Mouse (Mus musculus) midbrain, embryonic 14.5 days (tissue): Measurements from ENCODE around the gene Nr4a1. TPM values are rescaled to one million over a fixed set of nuclear protein-coding genes. Genes with fewer than 3 reads are reported as not detected.
A peak's percentile ranks its signal among the peaks of the same experiment; 100 is the strongest.

Experiments used
- ATAC-seq: fragments of 200-750 bp; cut with Nextera tagmentation; 2 replicates; pipeline ENCODE4 v1.8.0; 2017; ENCODE audit warnings: moderate number of reproducible peaks, moderate library complexity; ENCODE audit not compliant: low FRiP score, low TSS enrichment
- DNase-seq: peaks from one replicate; pipeline ENCODE4 v3.0.0-alpha.2; 2015
- H3K27ac ChIP-seq: fragments of 300-500 bp; sonication (generic); replicated peaks from 2 replicates; pipeline ENCODE4 v1.5.1; 2014; ENCODE audit warnings: mild to moderate bottlenecking, low read depth, low read length, moderate library complexity
- H3K27me3 ChIP-seq: fragments of 300-500 bp; sonication (generic); 2 replicates; pipeline ENCODE4 v1.6.1; 2014; ENCODE audit warnings: low read length, control low read depth, mixed read lengths; ENCODE audit not compliant: control insufficient read depth, insufficient read depth
- H3K36me3 ChIP-seq: fragments of 300-500 bp; sonication (generic); 2 replicates; pipeline ENCODE4 v1.6.1; 2014; ENCODE audit warnings: low read length, control low read depth; ENCODE audit not compliant: control insufficient read depth, insufficient read depth
- H3K4me1 ChIP-seq: fragments of 300-500 bp; sonication (generic); 2 replicates; pipeline ENCODE4 v1.6.1; 2014; ENCODE audit warnings: mild to moderate bottlenecking, antibody characterized with exemption, low read length, control low read depth; ENCODE audit not compliant: control insufficient read depth, insufficient read depth
- H3K4me2 ChIP-seq: fragments of 300-500 bp; sonication (generic); 2 replicates; pipeline ENCODE4 v1.6.1; 2014; ENCODE audit warnings: mild to moderate bottlenecking, low read length, moderate library complexity
- H3K4me3 ChIP-seq: fragments of 300-500 bp; sonication (generic); replicated peaks from 2 replicates; pipeline ENCODE4 v1.5.1; 2014; ENCODE audit warnings: low read depth, low read length
- H3K9ac ChIP-seq: fragments of 300-500 bp; sonication (generic); replicated peaks from 2 replicates; pipeline ENCODE4 v1.6.1; 2014; ENCODE audit warnings: mild to moderate bottlenecking, low read length, moderate library complexity
- H3K9me3 ChIP-seq: fragments of 300-500 bp; sonication (generic); 2 replicates; pipeline ENCODE4 v1.6.1; 2016; ENCODE audit warnings: low read length, control low read depth, mixed read lengths; ENCODE audit not compliant: control insufficient read depth
- WGBS: fragments of 180-500 bp; shearing (Covaris S2); extraction: QIAGEN DNeasy Blood & Tissue Kit; methylation state at CpG from one replicate; pipeline ENCODE4 v1.1.7; 2014; 5-methylcytosine and 5-hydroxymethylcytosine counted together
- polyA plus RNA-seq: library from polyadenylated mRNA; unstranded; fragments of >200 nt; fragmentation: Nextera tagmentation; extraction: Ambion mirVana; gene quantifications from 2 replicates; pipeline ENCODE4 v1.2.1, GENCODE M21; 2014

Nr4a1 gene
- polyA plus RNA-seq, 1 experiment from 2014 or later: 2.9 TPM

DNA sequence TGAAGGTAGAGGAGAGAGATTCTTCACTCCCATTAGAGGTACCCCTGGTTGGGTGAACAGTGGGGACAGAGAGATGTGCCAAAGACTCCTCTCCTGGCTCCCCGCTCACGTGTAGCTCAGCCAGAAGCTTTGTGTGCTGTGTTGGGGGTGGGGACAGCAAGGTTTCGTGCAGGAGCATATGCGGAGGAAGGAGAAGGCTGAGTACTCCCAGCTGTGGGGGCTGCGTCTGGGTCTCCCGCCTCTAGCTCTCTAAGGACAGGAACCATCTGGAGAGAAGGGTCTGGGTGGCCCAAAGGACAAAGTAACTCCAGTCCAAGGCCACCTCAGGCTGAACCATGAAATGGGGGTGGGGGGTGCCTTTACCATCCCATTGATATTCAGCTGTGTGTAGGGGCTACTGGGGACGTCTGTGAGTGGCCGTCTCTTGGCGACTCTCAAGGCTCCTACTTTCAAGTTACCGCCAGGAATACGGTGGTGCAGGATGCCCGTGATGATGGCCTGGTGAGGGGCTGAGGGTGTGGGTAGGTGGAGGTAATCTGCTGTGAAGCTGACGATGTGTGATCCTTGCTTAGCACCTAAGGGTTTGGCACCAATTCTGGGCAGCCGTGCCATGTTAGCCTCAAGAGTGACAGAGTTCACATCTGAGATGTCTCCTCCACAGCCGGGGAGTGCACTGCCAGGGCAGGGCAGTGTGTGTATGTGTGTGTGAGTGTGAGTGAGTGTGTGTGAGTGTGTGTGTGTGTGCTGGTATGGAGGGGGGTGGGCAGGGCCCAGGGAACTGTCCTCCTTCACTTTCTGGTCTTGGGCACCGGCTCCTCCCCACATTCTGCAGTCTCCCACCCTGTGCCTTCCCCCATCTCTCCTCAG is 40.2 kb downstream of the Nr4a1 start:
- H3K9me3 ChIP-seq: no peaks in the 10 kb centered on the region
- DNase-seq (no peak), ATAC-seq (no peak)
- WGBS: 73% methylated on average over 16 of the region's 16 CpGs
- no peak overlapping the region for H3K27ac ChIP-seq
- H3K27me3 ChIP-seq: no peaks in the 10 kb centered on the region
- no peaks in the 10 kb centered on the region for H3K4me1 ChIP-seq
- H3K4me3 ChIP-seq: no peak overlapping the region
- H3K4me2 ChIP-seq: no peak overlapping the region
- H3K36me3 ChIP-seq: peaks cover 29% of the 10 kb centered on the region
- no peak overlapping the region for H3K9ac ChIP-seq

DNA sequence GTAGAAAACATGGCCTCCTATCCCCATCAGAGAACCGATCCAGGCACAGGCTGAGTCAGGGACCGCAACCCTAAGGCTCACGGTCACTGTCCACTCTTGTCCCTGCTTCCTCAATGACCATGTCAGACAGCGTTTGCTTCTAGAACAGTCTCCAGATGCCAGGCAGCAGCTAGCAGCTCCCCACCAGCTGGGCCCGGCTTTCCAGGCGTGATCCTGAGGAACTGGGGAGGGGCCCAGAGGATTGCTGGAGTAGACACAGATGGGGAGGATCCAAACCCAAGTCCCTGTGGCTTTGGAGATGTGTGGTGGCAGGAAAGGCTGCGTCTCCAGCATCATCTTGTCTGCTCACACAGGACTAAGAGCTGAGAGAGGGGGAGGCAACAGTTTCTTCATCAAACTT is 41.0 kb downstream of the Nr4a1 start:
- no peak overlapping the region for H3K4me2 ChIP-seq
- DNase-seq (no peak), ATAC-seq (no peak)
- H3K4me3 ChIP-seq: no peak overlapping the region
- H3K36me3 ChIP-seq: peaks cover 21% of the 10 kb centered on the region
- no peaks in the 10 kb centered on the region for H3K4me1 ChIP-seq
- no peak overlapping the region for H3K9ac ChIP-seq
- no peaks in the 10 kb centered on the region for H3K9me3 ChIP-seq
- H3K27ac ChIP-seq: no peak overlapping the region
- no peaks in the 10 kb centered on the region for H3K27me3 ChIP-seq
- WGBS: 83% methylated on average over 7 of the region's 7 CpGs

DNA sequence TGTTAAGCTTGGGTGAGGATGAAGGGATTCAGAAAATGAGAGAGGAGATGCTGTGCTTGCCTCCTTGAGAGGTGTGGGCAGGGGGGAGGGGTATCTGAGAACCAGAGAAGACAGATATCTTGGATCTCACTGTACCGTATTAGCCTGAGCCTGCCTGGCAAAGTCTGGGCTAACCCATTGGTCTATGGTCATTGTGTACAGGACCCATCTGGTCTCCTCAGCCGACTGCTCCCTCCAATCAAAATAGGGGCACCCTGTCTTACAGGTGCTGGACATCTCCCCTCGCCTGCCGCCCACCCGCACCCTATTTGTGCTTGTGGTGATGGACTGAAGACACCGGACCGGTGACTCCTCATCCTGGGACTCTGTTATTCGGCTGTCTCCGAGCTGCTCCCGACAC is 41.5 kb downstream of the Nr4a1 start:
- DNase-seq: no peak
- H3K9me3 ChIP-seq: no peaks in the 10 kb centered on the region
- WGBS: 93% methylated on average over 10 of the region's 10 CpGs
- no peaks in the 10 kb centered on the region for H3K27me3 ChIP-seq
- H3K36me3 ChIP-seq: peaks cover 16% of the 10 kb centered on the region
- no peak overlapping the region for H3K4me2 ChIP-seq
- H3K9ac ChIP-seq: no peak overlapping the region
- H3K4me3 ChIP-seq: no peak overlapping the region
- ATAC-seq: no peak
- no peaks in the 10 kb centered on the region for H3K4me1 ChIP-seq
- H3K27ac ChIP-seq: no peak overlapping the region

GRCm38 (mm10) chr15:101296091-101296490 is 42.0 kb downstream of the Nr4a1 start:
- WGBS: 90% methylated on average over 11 of the region's 11 CpGs
- ATAC-seq: no peak

GRCm38 (mm10) chr15:101297988-101298387 is 43.9 kb downstream of the Nr4a1 start:
- Histone ChIP-seq H3K9ac (no peak overlapping the region), H3K4me2 (no peak overlapping the region), H3K27ac (no peak overlapping the region), H3K4me3 (no peak overlapping the region), H3K4me1 (no peaks in the 10 kb centered on the region), H3K9me3 (no peaks in the 10 kb centered on the region), H3K27me3 (no peaks in the 10 kb centered on the region), H3K36me3 (no peaks in the 10 kb centered on the region; the same call in 1 of the 2 replicates)
- ATAC-seq (no peak), DNase-seq (no peak)
- WGBS: 24% methylated on average over 7 of the region's 7 CpGs

More at GRCm38 (mm10) chr15:101296091-101296490, 42.0 kb downstream of the Nr4a1 start:
- H3K4me3 ChIP-seq: no peak overlapping the region
- H3K9me3 ChIP-seq: no peaks in the 10 kb centered on the region
- H3K36me3 ChIP-seq: peaks cover 11% of the 10 kb centered on the region
- H3K9ac ChIP-seq: no peak overlapping the region
- no peaks in the 10 kb centered on the region for H3K4me1 ChIP-seq
- no peaks in the 10 kb centered on the region for H3K27me3 ChIP-seq
- no peak overlapping the region for H3K4me2 ChIP-seq
- H3K27ac ChIP-seq: no peak overlapping the region
- DNase-seq: no peak

DNA sequence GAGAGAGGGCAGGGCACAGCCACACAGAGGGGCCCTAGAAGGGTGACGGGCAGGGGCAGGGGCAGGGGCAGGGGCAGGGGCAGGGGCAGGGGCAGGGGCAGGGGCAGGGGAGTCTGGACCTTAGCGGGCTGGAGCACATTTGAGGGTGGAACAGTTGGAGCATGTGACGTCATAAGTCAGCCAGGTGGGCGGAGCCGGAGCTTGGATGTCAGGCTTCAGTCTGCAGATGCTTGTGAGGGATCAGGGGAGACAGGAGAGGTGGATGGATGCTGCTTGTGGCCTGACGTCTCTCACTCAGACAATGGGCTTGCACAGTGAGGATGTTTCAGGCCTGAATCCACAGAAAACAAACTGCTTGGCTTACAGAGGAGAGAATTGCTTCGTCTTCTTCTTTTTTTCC is 44.5 kb downstream of the Nr4a1 start:
- 16% methylated on average over 7 of the region's 7 CpGs for WGBS
- Histone ChIP-seq H3K9ac (no peak overlapping the region), H3K27me3 (no peaks in the 10 kb centered on the region), H3K36me3 (no peaks in the 10 kb centered on the region), H3K9me3 (no peaks in the 10 kb centered on the region), H3K4me1 (no peaks in the 10 kb centered on the region), H3K27ac (no peak overlapping the region), H3K4me3 (no peak overlapping the region), H3K4me2 (no peak overlapping the region)
- peak; percentile 58 for DNase-seq
- ATAC-seq: no peak

GRCm38 (mm10) chr15:101299480-101299960 is 45.5 kb downstream of the Nr4a1 start:
- Histone ChIP-seq H3K27me3 (no peaks in the 10 kb centered on the region), H3K36me3 (no peaks in the 10 kb centered on the region), H3K9me3 (no peaks in the 10 kb centered on the region), H3K9ac (no peak overlapping the region), H3K4me2 (no peak overlapping the region), H3K4me3 (no peak overlapping the region), H3K4me1 (no peaks in the 10 kb centered on the region), H3K27ac (no peak overlapping the region)
- WGBS: 86% methylated on average over 14 of the region's 14 CpGs
- ATAC-seq: no peak
- no peak for DNase-seq

DNA sequence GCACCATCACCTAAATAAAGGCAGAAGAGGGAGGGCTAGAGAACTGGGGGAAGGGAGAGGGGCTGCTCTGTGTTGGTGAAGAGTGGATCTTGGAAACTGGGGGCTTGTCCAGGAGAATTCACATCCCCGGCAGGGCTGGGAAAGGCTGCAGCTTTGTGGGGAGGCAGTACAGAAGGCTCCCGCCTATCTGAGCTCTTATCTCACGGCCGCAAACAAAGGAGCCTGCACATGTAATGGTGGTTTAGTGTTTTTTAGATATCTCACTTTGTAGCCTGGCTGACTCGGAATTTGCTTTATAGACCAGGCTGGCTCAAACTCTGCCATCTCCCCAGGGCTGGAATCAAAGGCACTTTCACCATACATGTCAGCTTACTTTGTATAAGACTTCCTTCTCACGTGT is 46.1 kb downstream of the Nr4a1 start:
- no peak overlapping the region for H3K9ac ChIP-seq
- H3K27ac ChIP-seq: no peak overlapping the region
- DNase-seq (no peak), ATAC-seq (no peak)
- no peaks in the 10 kb centered on the region for H3K27me3 ChIP-seq
- WGBS: 78% methylated on average over 6 of the region's 6 CpGs
- no peak overlapping the region for H3K4me2 ChIP-seq
- H3K9me3 ChIP-seq: no peaks in the 10 kb centered on the region
- no peak overlapping the region for H3K4me3 ChIP-seq
- H3K4me1 ChIP-seq: no peaks in the 10 kb centered on the region
- no peaks in the 10 kb centered on the region for H3K36me3 ChIP-seq

DNA sequence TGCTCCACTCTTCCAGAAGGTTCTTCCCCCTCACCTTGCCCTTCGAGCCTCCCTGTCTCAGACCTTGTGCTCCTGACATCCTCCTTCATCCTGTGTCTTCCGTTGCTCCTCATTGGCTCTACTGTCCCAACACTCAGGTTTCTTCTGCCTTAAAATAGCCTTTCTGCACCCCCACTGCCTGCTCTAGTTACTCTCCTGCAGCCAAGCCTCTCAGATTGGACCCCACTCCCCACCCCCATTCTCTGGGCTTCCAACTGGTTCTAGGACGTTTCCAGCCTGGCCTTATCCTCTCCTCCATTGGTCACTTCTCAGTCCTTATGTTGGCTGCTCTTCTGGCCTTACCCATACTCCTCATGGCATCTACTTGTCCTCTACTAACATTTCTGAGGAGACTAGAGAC is 48.1 kb downstream of the Nr4a1 start:
- ATAC-seq (no peak), DNase-seq (no peak)
- WGBS: 78% methylated on average over 3 of the region's 3 CpGs
- H3K36me3 ChIP-seq: no peaks in the 10 kb centered on the region
- H3K9me3 ChIP-seq: no peaks in the 10 kb centered on the region
- no peak overlapping the region for H3K4me2 ChIP-seq
- H3K9ac ChIP-seq: no peak overlapping the region
- H3K4me3 ChIP-seq: no peak overlapping the region
- H3K4me1 ChIP-seq: no peaks in the 10 kb centered on the region
- H3K27ac ChIP-seq: no peak overlapping the region
- no peaks in the 10 kb centered on the region for H3K27me3 ChIP-seq
